Mouse (Mus musculus): ENCODE data around the gene Pcbp4.

GRCm38 (mm10) chr9:106428719-106429220 lies 24.3 kb upstream of the Pcbp4 start:
- TF ChIP-seq CTCF (IDR thresholded peaks at IDR 0.05; ENCODE audit: low read depth) (peak; percentile 31; the same call in 1 of the 2 replicates), EP300 (optimal IDR thresholded peaks at IDR 0.05) (no peak)
